Comparison of ENCODE assay signal across 8 mouse cellular contexts in the genomic region with DNA sequence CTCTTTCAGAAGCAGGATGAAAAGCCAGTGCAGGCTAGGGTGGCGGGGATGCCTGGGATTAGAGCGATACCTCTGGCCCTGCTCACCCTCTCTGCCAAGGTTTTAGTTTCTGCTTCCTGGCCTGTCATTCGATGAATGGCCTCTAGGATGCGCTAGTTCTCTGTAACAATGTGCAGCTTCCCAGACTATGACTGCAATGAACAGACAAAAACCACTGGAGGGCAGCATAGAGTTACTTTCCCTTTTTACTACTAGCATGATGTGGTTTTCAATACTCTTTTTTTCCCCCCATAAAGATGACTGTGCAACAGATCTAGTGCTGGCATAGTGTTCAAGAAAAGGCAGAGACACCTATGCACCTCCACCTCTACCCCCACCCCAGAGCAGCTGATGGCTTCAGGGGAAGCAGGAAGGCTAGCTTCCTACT.
A peak's percentile ranks its signal among the peaks of the same experiment; 100 is the strongest.
DNase-seq lines count a peak whose midpoint lies in the region; ATAC-seq and TF ChIP-seq lines count a peak whose summit lies in the region.

No protein-coding gene starts in this region.

- 3% methylated on average over 4 of the region's 4 CpGs for WGBS in lung, embryonic 15.5 days
- 3% methylated on average over 4 of the region's 4 CpGs for WGBS in thymus, adult 2 months

- TF ChIP-seq POLR2A in thymus, adult 2 months (IDR thresholded peaks at IDR 0.05; ENCODE audit: control insufficient read depth, extremely low read depth, insufficient read depth, low read length, poor library complexity): no peak

- H3K4me2 ChIP-seq in lung, embryonic 15.5 days: peak overlapping the region; percentile 41

- ATAC-seq in frontal cortex, adult (ENCODE audit: low TSS enrichment): peak; percentile 53
- peak; percentile 82 to 85 for ATAC-seq in hematopoietic stem cell, adult 5-6 weeks (replicated peaks in 1 of 2; ENCODE audit: insufficient read depth in 1 of 2, low FRiP score in 2 of 2, low TSS enrichment in 1 of 2, low read depth in 1 of 2, poor library complexity in 2 of 2, severe bottlenecking in 2 of 2)
- peak; percentile 20; the same call in 1 of the 2 replicates for ATAC-seq in lung, embryonic 15.5 days (ENCODE audit: borderline replicate concordance, extremely low read depth, low FRiP score, low TSS enrichment)

- DNase-seq in MEL-GATA-1-ER (ENCODE audit: extremely low read depth, low read depth): peak; percentile 64
- DNase-seq in cerebellum, adult 8-10 months: peak; percentile 84
- peak; percentile 75 to 85 for DNase-seq in layer of hippocampus, adult 8-10 months (ENCODE audit: low spot score in 2 of 2)
- peak; percentile 19 for DNase-seq in ovary, adult 18-20 months (ENCODE audit: low spot score)
- DNase-seq in thymus, adult 2 months: peak; percentile 81

- H3K9ac ChIP-seq in lung, embryonic 15.5 days: no peak overlapping the region

- no peak overlapping the region for H3K27ac ChIP-seq in lung, embryonic 15.5 days
- H3K27ac ChIP-seq in thymus, adult 2 months (ENCODE audit: control insufficient read depth, insufficient read depth, low read length): peak overlapping the region; percentile 2; the same call in 1 of the 2 replicates

- no peaks in the 10 kb centered on the region for H3K9me3 ChIP-seq in lung, embryonic 15.5 days

- peaks cover 7% of the 10 kb centered on the region; the same call in 1 of the 2 replicates for H3K27me3 ChIP-seq in lung, embryonic 15.5 days
- H3K27me3 ChIP-seq in thymus, adult 2 months (ENCODE audit: control insufficient read depth, insufficient read depth, low read length): no peaks in the 10 kb centered on the region; the same call in 1 of the 2 replicates

- no peaks in the 10 kb centered on the region for H3K36me3 ChIP-seq in lung, embryonic 15.5 days
- H3K36me3 ChIP-seq in thymus, adult 2 months (ENCODE audit: control insufficient read depth, insufficient read depth, low read length): no peaks in the 10 kb centered on the region

- 0 out of 2 replicates have a peak, but pooled peaks cover 6% of the 10 kb centered on the region for H3K4me1 ChIP-seq in lung, embryonic 15.5 days
- H3K4me1 ChIP-seq in thymus, adult 2 months (replicated peaks; ENCODE audit: control insufficient read depth, insufficient read depth, low read length): peaks cover 9% of the 10 kb centered on the region

- no peak overlapping the region; the same call in 1 of the 2 replicates for H3K4me3 ChIP-seq in lung, embryonic 15.5 days
- H3K4me3 ChIP-seq in thymus, adult 2 months (ENCODE audit: control insufficient read depth, insufficient read depth, low read length): no peak overlapping the region

- peak; percentile 38; the same call in 1 of the 2 replicates for TF ChIP-seq CTCF in thymus, adult 2 months (IDR thresholded peaks at IDR 0.05; ENCODE audit: borderline replicate concordance, control insufficient read depth, extremely low read depth, insufficient read depth, low read length, poor library complexity)

Comparison
In these comparisons a context has a peak if more than half of its experiments do, and no peak if none do; other contexts are left out.
1. DNase-seq: peak in every context shown above with its lines; median percentile 84 in cerebellum, adult 8-10 months; 81 in thymus, adult 2 months; 80 in layer of hippocampus, adult 8-10 months; 64 in MEL-GATA-1-ER; 19 in ovary, adult 18-20 months.
2. ATAC-seq: peak in every context shown above with its lines; median percentile 84 in hematopoietic stem cell, adult 5-6 weeks; 53 in frontal cortex, adult; 20 in lung, embryonic 15.5 days.